Mouse (Mus musculus) fat pad, adult 2 months (tissue): ENCODE results near the gene Smyd2.

Source experiments
- DNase-seq: peaks from one replicate; pipeline ENCODE4 v3.0.0-alpha.2; 2011; ENCODE audit warnings: low read depth, low spot score; ENCODE audit errors: extremely low read depth

Gene Smyd2

GRCm38 (mm10) chr1:189833351-189833750 lies 88.8 kb downstream of the Smyd2 start:
- DNase-seq = no peak

DNA sequence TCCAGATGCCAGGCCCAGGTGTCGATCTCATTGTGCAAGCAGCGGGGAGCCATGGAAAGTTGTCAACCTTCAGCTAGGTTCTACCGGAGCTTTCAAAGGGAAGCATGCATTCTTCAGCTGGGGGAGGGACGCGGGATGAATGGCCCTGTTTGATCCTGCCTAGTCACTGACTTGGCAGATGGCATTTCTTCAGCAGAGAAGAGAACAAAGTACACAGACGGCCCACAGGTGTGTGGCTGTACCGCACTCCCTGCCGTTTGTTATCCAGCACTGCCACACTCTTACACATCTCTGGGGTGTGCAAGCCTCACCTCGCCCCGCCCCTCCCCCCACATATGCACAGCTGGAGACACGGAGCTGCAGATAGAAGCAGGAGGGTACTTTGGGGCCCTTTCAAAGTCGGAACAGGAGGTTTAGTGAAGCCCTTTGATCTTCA lies 91.3 kb downstream of the Smyd2 start:
- peak; percentile 92 for DNase-seq
